Mouse (Mus musculus) lung, adult 2 months (tissue): ENCODE measurements at regions not wholly inside any gene's neighbourhood (a gene's known extent, or its start where the extent isn't known, plus 50 kb on each side); places are given as distances from the start of the nearest gene placed in this dataset.

Source experiments
- CTCF ChIP-seq: fragments of 200-500 bp; IDR thresholded peaks from 2 replicates; pipeline ENCODE4 v1.5.1; 2011; ENCODE audit warnings: mild to moderate bottlenecking, low read length, control low read depth; ENCODE audit not compliant: insufficient read depth
- POLR2A ChIP-seq: fragments of 200-500 bp; IDR thresholded peaks from 2 replicates; pipeline ENCODE4 v1.6.1; 2011; ENCODE audit warnings: low read depth, mild to moderate bottlenecking, control low read depth, low read length, borderline replicate concordance; ENCODE audit errors: extremely low read depth

- TF ChIP-seq CTCF, result no peak
- no peak for TF ChIP-seq POLR2A
These were observed 102.3 kb downstream of the Snx18 start for GRCm38 (mm10) chr13:113516102-113516501.
